Mouse (Mus musculus) neutrophil, adult 65 days (primary cell): Measurements from ENCODE around the gene Rassf3. TPM values are rescaled to one million over a fixed set of nuclear protein-coding genes. Genes with fewer than 3 reads are reported as not detected.

ENCODE experiments used
- total RNA-seq: library from RNA; stranded (reverse); gene quantifications from 2 replicates; pipeline ENCODE4 v1.2.4, GENCODE M21; 2023

Rassf3 gene
- 175 and 217 TPM in 2 replicates for total RNA-seq

DNA sequence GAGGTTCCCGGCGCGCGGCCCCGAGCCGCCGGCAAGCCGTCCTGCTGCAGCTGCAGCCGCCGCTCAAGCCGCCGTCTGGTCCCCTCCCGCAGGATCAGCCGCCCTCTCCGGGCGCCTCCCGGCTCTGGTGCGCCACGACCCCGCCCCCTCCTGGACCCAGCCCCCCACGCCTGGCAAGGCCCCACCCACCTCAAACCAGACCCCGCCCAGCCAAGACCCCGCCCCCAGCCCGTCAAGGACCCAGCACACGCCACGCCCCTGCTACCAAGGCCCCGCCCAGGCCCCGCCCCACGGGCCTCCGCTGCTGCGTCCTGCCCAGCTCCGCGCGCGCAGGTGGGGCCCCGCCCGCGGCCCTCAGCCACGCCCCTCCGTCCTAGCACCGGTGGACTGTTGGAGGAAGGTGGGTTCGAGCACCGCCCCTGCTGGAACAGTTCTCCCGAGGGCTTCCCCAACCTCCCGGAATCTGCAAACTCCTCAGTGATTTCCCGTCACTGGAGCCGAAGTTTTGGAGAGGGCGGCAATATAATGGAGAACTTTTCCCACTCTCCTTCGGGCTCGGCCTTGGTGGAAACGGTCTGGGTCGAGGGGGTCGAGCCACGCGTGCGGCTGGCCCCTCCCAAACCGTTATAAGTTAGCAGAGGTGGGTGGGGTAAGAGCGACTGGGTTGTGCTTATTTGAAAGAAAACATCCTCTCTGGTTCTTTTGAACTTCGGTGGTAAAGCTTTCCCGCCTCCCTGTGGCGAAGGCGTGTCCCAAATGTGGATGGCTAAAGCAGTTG is at the start of gene Rassf3:
TSS of gene Rassf3 (minus strand) at position 158 of the 778 bp plus-strand sequence.

GRCm38 (mm10) chr10:121364801-121365564 is 111.2 kb downstream of the Rassf3 start, which contains the start of gene Gns:
Gene Gns, plus strand, starts transcription at chr10:121365090.

Other genes starting within 250 kb of the Rassf3 start
- 0.28 and 1.2 TPM in 2 replicates for gene Tbc1d30, start 125.1 kb downstream of the Rassf3 start, total RNA-seq
- 228 and 327 TPM in 2 replicates for gene Gns, start 111.3 kb downstream of the Rassf3 start, total RNA-seq
- gene Tbk1, start 110.4 kb upstream of the Rassf3 start, total RNA-seq = 59.1 and 77.8 TPM in 2 replicates
- gene Xpot, start 150.0 kb upstream of the Rassf3 start, total RNA-seq = 14.0 and 15.9 TPM in 2 replicates
- not detected in 2 replicates for gene D930020B18Rik, start 165.2 kb upstream of the Rassf3 start, total RNA-seq